Mouse (Mus musculus) hindbrain, embryonic 11.5 days (tissue): ENCODE measurements at regions not wholly inside any gene's neighbourhood (a gene's known extent, or its start where the extent isn't known, plus 50 kb on each side); places are given as distances from the start of the nearest gene placed in this dataset.
A peak's percentile ranks its signal among the peaks of the same experiment; 100 is the strongest.

Experiments
- ATAC-seq: fragments of 200-750 bp; cut with Nextera tagmentation; 2 replicates; pipeline ENCODE4 v1.8.0; 2017; ENCODE audit warnings: mild to moderate bottlenecking, moderate TSS enrichment, moderate library complexity; ENCODE audit not compliant: low FRiP score
- DNase-seq: peaks from one replicate; pipeline ENCODE4 v3.0.0-alpha.2; 2015; ENCODE audit warnings: low spot score
- H3K27ac ChIP-seq: fragments of 300-500 bp; sonication (generic); 2 replicates; pipeline ENCODE4 v1.5.1; 2014; ENCODE audit warnings: mild to moderate bottlenecking, low read depth, low read length
- H3K27me3 ChIP-seq: fragments of 300-500 bp; sonication (generic); 2 replicates; pipeline ENCODE4 v1.6.1; 2014; ENCODE audit warnings: mild to moderate bottlenecking, low read length, moderate library complexity, mixed read lengths; ENCODE audit not compliant: control insufficient read depth, insufficient read depth
- H3K36me3 ChIP-seq: fragments of 300-500 bp; sonication (generic); 2 replicates; pipeline ENCODE4 v1.6.1; 2014; ENCODE audit warnings: mild to moderate bottlenecking, low read length, moderate library complexity, mixed read lengths; ENCODE audit not compliant: control insufficient read depth, insufficient read depth
- H3K4me1 ChIP-seq: fragments of 300-500 bp; sonication (generic); replicated peaks from 2 replicates; pipeline ENCODE4 v1.6.1; 2014; ENCODE audit warnings: low read length, mixed read lengths; ENCODE audit not compliant: control insufficient read depth, insufficient read depth
- H3K4me2 ChIP-seq: fragments of 300-500 bp; sonication (generic); replicated peaks from 2 replicates; pipeline ENCODE4 v1.6.1; 2014; ENCODE audit warnings: mild to moderate bottlenecking, low read depth, low read length
- H3K4me3 ChIP-seq: fragments of 300-500 bp; sonication (generic); 2 replicates; pipeline ENCODE4 v1.5.1; 2014; ENCODE audit warnings: low read depth, low read length
- H3K9ac ChIP-seq: fragments of 300-500 bp; sonication (generic); 2 replicates; pipeline ENCODE4 v1.6.1; 2014; ENCODE audit warnings: low read depth, low read length
- H3K9me3 ChIP-seq: fragments of 300-500 bp; sonication (generic); 2 replicates; pipeline ENCODE4 v1.6.1; 2016; ENCODE audit warnings: low read length; ENCODE audit not compliant: control insufficient read depth
- WGBS: fragments of 180-500 bp; shearing (Covaris S2); extraction: QIAGEN DNeasy Blood & Tissue Kit; methylation state at CpG from one replicate; pipeline ENCODE4 v1.1.7; 2014; 5-methylcytosine and 5-hydroxymethylcytosine counted together

DNA sequence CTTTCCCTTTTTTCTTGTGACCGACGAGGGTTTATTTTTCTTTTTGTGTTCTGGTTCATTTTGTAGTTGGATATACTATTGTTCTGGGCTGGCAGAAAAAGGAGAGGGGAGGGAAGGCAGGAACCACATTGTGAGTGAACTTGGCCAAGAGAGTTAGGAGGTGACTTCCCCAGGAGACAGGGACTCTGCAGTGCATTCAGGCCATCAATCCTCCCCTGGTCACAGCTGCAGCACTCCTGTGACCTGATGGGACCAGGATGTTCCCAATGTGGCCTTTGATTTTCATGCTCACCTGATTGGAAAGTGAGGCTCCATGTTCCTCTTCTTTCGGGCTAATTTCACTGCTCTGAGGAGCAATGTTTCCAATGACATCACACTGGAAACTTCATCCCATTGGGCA, 188.2 kb upstream of the Irx3 start:
- Histone ChIP-seq H3K4me2 (no peak overlapping the region), H3K4me1 (peaks cover 18% of the 10 kb centered on the region), H3K4me3 (no peak overlapping the region), H3K27ac (no peak overlapping the region), H3K27me3 (no peaks in the 10 kb centered on the region), H3K9me3 (no peaks in the 10 kb centered on the region), H3K9ac (no peak overlapping the region), H3K36me3 (no peaks in the 10 kb centered on the region)
- DNase-seq = no peak
- 78% methylated on average over 3 of the region's 3 CpGs for WGBS
- no peak for ATAC-seq

GRCm38 (mm10) chr8:91988866-91989633, 187.2 kb upstream of the Irx3 start:
- Histone ChIP-seq H3K27ac (no peak overlapping the region), H3K4me1 (peaks cover 18% of the 10 kb centered on the region)

DNA sequence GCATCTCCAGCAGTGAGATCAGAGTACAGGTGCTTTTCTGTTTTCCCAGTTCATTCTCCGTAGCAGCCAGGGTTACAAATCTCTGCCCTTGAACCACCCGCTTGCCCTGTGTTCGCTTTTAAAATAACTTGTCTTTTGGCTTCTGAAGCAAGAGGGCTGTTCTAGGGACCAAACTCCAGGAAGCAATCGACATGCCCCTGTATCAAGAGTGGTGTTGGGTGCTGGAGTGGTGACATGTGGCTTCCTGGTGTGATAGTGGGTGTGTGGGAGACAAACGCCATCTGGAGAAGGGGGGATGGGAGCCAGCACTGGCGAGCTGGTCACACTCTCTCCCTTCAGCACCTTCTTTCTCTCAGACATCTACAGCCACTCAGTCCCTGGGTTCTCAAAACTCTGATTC, 186.0 kb upstream of the Irx3 start:
- WGBS = 70% methylated on average over 6 of the region's 6 CpGs
- Histone ChIP-seq H3K27me3 (no peaks in the 10 kb centered on the region), H3K27ac (no peak overlapping the region)

More at GRCm38 (mm10) chr8:91988866-91989633, 187.2 kb upstream of the Irx3 start:
- Histone ChIP-seq H3K9ac (no peak overlapping the region), H3K4me2 (no peak overlapping the region), H3K36me3 (no peaks in the 10 kb centered on the region), H3K9me3 (no peaks in the 10 kb centered on the region), H3K27me3 (no peaks in the 10 kb centered on the region), H3K4me3 (no peak overlapping the region)
- 69% methylated on average over 11 of the region's 11 CpGs for WGBS
- DNase-seq = no peak
- no peak for ATAC-seq

DNA sequence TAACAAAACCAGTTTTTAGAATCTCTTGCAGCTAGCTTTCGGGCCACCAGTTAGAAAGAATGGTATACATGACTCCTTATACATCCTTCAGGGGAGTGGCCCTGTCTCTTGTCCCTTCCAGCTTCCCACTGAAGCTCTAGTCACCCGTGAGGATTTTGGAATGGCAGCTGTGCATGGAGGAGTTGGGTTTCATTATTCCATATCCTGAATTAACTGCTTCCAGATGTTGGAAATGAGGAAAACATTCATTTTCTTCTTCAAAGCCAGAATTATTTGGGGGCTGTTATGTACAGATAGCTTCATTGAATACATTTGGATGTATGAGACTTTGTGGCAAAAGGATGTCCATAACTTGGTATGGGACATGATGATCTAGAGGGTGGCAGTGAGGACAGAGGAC, 181.3 kb upstream of the Irx3 start:
- no peaks in the 10 kb centered on the region for H3K27me3 ChIP-seq
- H3K36me3 ChIP-seq = no peaks in the 10 kb centered on the region
- H3K4me3 ChIP-seq = no peak overlapping the region
- DNase-seq (no peak), ATAC-seq (no peak)
- H3K4me1 ChIP-seq = no peaks in the 10 kb centered on the region
- no peak overlapping the region for H3K4me2 ChIP-seq
- no peak overlapping the region for H3K27ac ChIP-seq
- WGBS = 75% methylated on average over 2 of the region's 2 CpGs
- no peak overlapping the region for H3K9ac ChIP-seq
- H3K9me3 ChIP-seq = no peaks in the 10 kb centered on the region

More for the DNA sequence above, 186.0 kb upstream of the Irx3 start:
- DNase-seq (no peak), ATAC-seq (no peak)
- Histone ChIP-seq H3K4me2 (no peak overlapping the region), H3K9ac (no peak overlapping the region), H3K4me1 (peaks cover 9% of the 10 kb centered on the region), H3K9me3 (no peaks in the 10 kb centered on the region), H3K36me3 (no peaks in the 10 kb centered on the region), H3K4me3 (no peak overlapping the region)

DNA sequence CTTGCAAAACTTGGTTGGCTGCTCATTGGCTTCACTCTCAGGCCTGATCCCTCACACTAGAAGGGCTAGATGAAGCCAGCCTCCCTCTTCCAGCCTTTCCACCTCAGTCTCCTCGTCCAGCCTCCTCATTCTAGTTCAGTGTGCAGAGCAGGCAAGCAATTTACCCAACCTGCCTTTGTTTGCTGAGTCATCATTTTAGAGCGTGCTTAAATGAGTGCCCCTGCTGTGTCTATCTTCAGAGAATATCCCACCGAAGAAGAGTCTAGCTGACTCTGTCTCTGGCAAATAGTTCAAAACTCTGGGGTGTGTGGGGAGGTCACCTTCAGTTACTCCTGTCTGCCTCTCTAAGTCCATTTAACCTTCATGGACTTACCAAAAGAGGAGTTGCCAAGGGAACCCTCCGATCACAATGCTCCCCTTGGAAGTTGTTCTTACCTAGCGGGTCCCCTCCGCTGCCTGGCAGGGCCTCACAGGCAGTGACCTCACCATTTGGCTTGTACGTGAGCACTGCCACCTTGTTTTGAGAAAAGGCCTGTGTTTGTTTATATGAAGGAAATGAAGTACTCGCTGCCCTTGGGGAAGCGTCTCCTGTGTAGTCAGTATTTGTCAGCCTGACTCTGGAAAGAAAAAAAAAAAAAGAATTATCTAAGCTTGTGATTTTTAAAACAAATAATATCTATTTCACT, 175.2 kb upstream of the Irx3 start:
- Histone ChIP-seq H3K4me1 (no peaks in the 10 kb centered on the region), H3K36me3 (no peaks in the 10 kb centered on the region), H3K27ac (no peak overlapping the region), H3K9me3 (no peaks in the 10 kb centered on the region), H3K4me3 (no peak overlapping the region), H3K4me2 (no peak overlapping the region), H3K27me3 (no peaks in the 10 kb centered on the region), H3K9ac (no peak overlapping the region)
- 65% methylated on average over 9 of the region's 9 CpGs for WGBS
- DNase-seq = no peak
- ATAC-seq = no peak

DNA sequence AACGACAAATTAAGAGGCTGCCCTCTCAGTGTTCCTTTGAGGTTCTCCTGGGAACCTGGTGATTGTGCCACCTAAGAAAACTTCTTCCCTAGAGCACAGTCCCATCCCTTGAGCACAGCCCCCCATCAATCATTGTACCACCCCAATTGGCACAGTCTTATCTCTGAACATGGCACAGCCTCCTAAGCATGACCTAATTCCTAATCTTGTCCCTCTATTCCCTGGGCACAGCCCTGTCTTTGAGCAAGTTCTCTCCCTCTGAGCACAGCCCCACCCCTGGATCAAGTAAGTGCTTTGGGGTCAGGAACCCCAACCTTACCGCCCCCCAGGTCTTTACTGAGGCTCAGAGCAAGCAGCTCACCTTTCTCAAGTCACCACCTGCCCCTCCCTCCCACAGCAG, 173.6 kb upstream of the Irx3 start:
- 88% methylated on average over 2 of the region's 2 CpGs for WGBS
- no peak for ATAC-seq

DNA sequence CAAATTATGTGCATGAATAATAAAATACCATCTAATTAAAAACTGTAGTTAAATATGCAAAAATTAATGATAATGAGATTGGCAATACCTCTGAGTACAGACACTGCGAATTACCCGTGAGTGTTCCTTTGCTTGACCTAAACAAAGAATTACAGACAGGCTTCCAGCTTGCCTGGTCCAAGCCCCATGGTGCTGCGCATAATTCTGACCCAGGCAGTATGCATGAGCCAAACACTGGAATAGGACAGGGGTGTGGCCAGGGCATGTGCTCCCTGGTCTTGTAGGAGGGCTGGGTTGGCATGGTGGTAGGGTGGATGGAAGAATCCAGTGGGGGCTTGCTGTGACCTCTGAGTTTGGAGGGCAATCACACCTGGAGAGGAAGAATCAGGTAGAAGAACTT, 172.8 kb upstream of the Irx3 start:
- ATAC-seq = peak; percentile 56; the same call in 1 of the 2 replicates
- Histone ChIP-seq H3K4me2 (no peak overlapping the region), H3K27ac (no peak overlapping the region), H3K9me3 (no peaks in the 10 kb centered on the region), H3K4me1 (no peaks in the 10 kb centered on the region), H3K36me3 (no peaks in the 10 kb centered on the region), H3K9ac (no peak overlapping the region), H3K27me3 (no peaks in the 10 kb centered on the region), H3K4me3 (no peak overlapping the region)
- WGBS = 83% methylated on average over 3 of the region's 3 CpGs
- DNase-seq = no peak

More for the DNA sequence above, 173.6 kb upstream of the Irx3 start:
- H3K4me3 ChIP-seq = no peak overlapping the region
- no peak for DNase-seq
- H3K27me3 ChIP-seq = no peaks in the 10 kb centered on the region
- H3K9ac ChIP-seq = no peak overlapping the region
- no peaks in the 10 kb centered on the region for H3K4me1 ChIP-seq
- no peak overlapping the region for H3K4me2 ChIP-seq
- H3K36me3 ChIP-seq = no peaks in the 10 kb centered on the region
- no peak overlapping the region for H3K27ac ChIP-seq
- H3K9me3 ChIP-seq = no peaks in the 10 kb centered on the region

- H3K9ac ChIP-seq = no peak overlapping the region
- 67% methylated on average over 18 of the region's 18 CpGs for WGBS
- ATAC-seq = peak; percentile 73
- DNase-seq = no peak
- H3K4me2 ChIP-seq = no peak overlapping the region
- H3K27ac ChIP-seq = peak overlapping the region; percentile 17; the same call in 1 of the 2 replicates
- H3K27me3 ChIP-seq = no peaks in the 10 kb centered on the region
- no peaks in the 10 kb centered on the region for H3K9me3 ChIP-seq
- no peak overlapping the region for H3K4me3 ChIP-seq
- H3K36me3 ChIP-seq = no peaks in the 10 kb centered on the region
- H3K4me1 ChIP-seq = no peaks in the 10 kb centered on the region
These were observed 172.1 kb upstream of the Irx3 start for GRCm38 (mm10) chr8:91973951-91974439.

DNA sequence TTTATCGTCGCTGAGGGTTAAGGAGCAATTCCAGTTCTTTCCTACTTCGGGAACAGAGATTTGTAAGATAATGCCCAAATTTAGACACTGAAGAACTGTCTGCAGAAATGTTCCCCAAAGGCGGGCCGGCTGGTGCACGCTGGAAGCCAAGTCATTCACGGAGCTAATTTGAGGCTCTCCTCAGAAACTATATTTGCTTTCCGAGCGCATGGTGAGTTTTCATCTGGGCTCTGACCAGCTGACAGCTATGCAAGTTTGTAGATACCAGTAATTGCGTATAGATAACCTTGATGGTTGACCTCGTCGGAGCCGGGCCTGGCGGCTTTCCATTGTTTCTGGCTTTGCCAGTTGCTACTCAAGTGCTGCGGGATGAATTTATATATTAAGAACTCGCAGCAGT, 165.5 kb upstream of the Irx3 start:
- DNase-seq (peak; percentile 25), ATAC-seq (no peak)
- Histone ChIP-seq H3K9me3 (no peaks in the 10 kb centered on the region), H3K27me3 (no peaks in the 10 kb centered on the region), H3K9ac (no peak overlapping the region), H3K36me3 (no peaks in the 10 kb centered on the region), H3K4me3 (no peak overlapping the region), H3K4me1 (no peaks in the 10 kb centered on the region), H3K4me2 (no peak overlapping the region), H3K27ac (no peak overlapping the region)
- 51% methylated on average over 16 of the region's 16 CpGs for WGBS
